Mouse (Mus musculus) lung, postnatal 0 days (tissue): ENCODE data around the gene Cutal. TPM values are rescaled to one million over a fixed set of nuclear protein-coding genes. Genes with fewer than 3 reads are reported as not detected.
A peak's percentile ranks its signal among the peaks of the same experiment; 100 is the strongest.

Source experiments
- ATAC-seq: fragments of 200-750 bp; cut with Nextera tagmentation; 2 replicates; pipeline ENCODE4 v1.8.0; 2017; ENCODE audit warnings: moderate library complexity
- DNase-seq: peaks from one replicate; pipeline ENCODE4 v3.0.0-alpha.2; 2016; ENCODE audit warnings: low spot score
- H3K27ac ChIP-seq: fragments of 300-500 bp; sonication (generic); 2 replicates; pipeline ENCODE4 v1.5.1; 2014; ENCODE audit warnings: antibody characterized with exemption, mild to moderate bottlenecking, low read length, mixed read lengths
- H3K27me3 ChIP-seq: fragments of 300-500 bp; sonication (generic); replicated peaks from 2 replicates; pipeline ENCODE4 v1.6.1; 2014; ENCODE audit warnings: low read length, mixed read lengths; ENCODE audit not compliant: insufficient read depth
- H3K36me3 ChIP-seq: fragments of 300-500 bp; sonication (generic); 2 replicates; pipeline ENCODE4 v1.6.1; 2014; ENCODE audit warnings: low read length, mixed read lengths; ENCODE audit not compliant: insufficient read depth
- H3K4me1 ChIP-seq: fragments of 300-500 bp; sonication (generic); 2 replicates; pipeline ENCODE4 v1.6.1; 2014; ENCODE audit warnings: antibody characterized with exemption, low read depth, low read length, mixed read lengths; ENCODE audit not compliant: insufficient read depth
- H3K4me2 ChIP-seq: fragments of 300-500 bp; sonication (generic); replicated peaks from 2 replicates; pipeline ENCODE4 v1.6.1; 2014; ENCODE audit warnings: low read depth, mild to moderate bottlenecking, low read length, moderate library complexity, mixed read lengths
- H3K4me3 ChIP-seq: fragments of 300-500 bp; sonication (generic); 2 replicates; pipeline ENCODE4 v1.5.1; 2014; ENCODE audit warnings: low read depth, low read length
- H3K9ac ChIP-seq: fragments of 300-500 bp; sonication (generic); replicated peaks from 2 replicates; pipeline ENCODE4 v1.6.1; 2014; ENCODE audit warnings: low read depth, mild to moderate bottlenecking
- H3K9me3 ChIP-seq: fragments of 300-500 bp; sonication (generic); 2 replicates; pipeline ENCODE4 v1.6.1; 2016; ENCODE audit warnings: low read length, mixed read lengths
- CTCF ChIP-seq: IDR thresholded peaks from 2 replicates; pipeline ENCODE4 v1.5.1; 2016; ENCODE audit warnings: antibody characterized with exemption, mild to moderate bottlenecking
- EP300 ChIP-seq: IDR thresholded peaks from 2 replicates; pipeline ENCODE4 v1.6.1; 2016; ENCODE audit warnings: antibody characterized with exemption, mild to moderate bottlenecking, control low read depth
- WGBS: fragments of 180-500 bp; shearing (Covaris S2); extraction: QIAGEN DNeasy Blood & Tissue Kit; methylation state at CpG from one replicate; pipeline ENCODE4 v1.1.7; 2014; 5-methylcytosine and 5-hydroxymethylcytosine counted together
- polyA plus RNA-seq: library from polyadenylated mRNA; unstranded; fragments of >200 nt; fragmentation: Nextera tagmentation; extraction: Ambion mirVana; gene quantifications from 2 replicates; pipeline ENCODE4 v1.2.1, GENCODE M21; 2015

Gene Cutal
- polyA plus RNA-seq, 1 experiment from 2014 or later: 5.4 TPM

DNA sequence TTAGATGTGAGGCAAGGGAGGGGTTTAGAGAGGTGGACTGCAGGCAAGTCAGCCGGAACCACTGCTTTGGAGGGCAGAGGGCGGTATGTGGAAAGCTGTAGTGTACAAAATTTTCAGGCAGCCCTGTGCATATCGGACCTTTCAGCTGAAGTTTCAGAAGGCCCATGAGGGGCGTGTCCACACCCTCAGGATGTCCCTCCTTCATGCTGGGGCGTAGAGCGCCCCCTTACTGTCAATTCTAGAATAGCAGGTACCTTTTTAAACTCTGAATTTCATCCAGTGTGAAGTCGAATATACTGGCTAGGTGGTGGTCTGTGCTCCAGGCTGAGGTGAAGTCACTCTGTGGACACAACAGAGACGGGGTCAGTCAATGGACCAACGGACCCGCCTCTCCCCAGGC, 23.6 kb downstream of the Cutal start:
- no peak overlapping the region for H3K27ac ChIP-seq
- 19% methylated on average over 10 of the region's 10 CpGs for WGBS
- H3K4me2 ChIP-seq: no peak overlapping the region
- TF ChIP-seq CTCF (peak; percentile 86), EP300 (no peak)
- no peak overlapping the region for H3K4me3 ChIP-seq
- no peaks in the 10 kb centered on the region for H3K27me3 ChIP-seq
- H3K9ac ChIP-seq: no peak overlapping the region
- ATAC-seq (peak; percentile 71), DNase-seq (peak; percentile 85)
- no peaks in the 10 kb centered on the region for H3K36me3 ChIP-seq
- H3K4me1 ChIP-seq: peaks cover 1% of the 10 kb centered on the region; the same call in 1 of the 2 replicates
- H3K9me3 ChIP-seq: no peaks in the 10 kb centered on the region

DNA sequence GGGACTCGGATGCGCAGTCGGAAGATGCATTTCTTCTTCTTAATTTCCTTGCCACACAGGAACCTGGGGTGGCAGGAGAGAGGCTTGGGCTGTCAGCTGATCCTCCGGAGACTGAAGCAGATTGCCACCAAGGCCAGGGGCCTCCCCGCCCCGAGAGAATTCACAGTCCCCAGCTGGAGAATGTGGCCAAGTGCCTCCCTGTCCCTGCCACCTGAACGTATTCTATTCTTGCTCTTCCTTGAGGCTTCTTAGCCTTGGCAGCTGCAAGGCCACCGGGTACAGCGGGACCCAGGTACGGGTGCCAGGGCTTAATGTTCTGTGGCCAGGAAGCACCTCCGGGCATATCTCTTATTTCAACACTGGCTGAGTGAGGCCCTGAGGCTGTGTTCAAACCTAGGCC, 25.5 kb downstream of the Cutal start:
- ATAC-seq (no peak), DNase-seq (no peak)
- H3K36me3 ChIP-seq: no peaks in the 10 kb centered on the region
- WGBS: 84% methylated on average over 11 of the region's 11 CpGs
- no peaks in the 10 kb centered on the region for H3K27me3 ChIP-seq
- H3K27ac ChIP-seq: no peak overlapping the region
- TF ChIP-seq EP300: no peak
- no peak for TF ChIP-seq CTCF
- no peak overlapping the region for H3K4me2 ChIP-seq
- no peaks in the 10 kb centered on the region for H3K9me3 ChIP-seq
- H3K9ac ChIP-seq: no peak overlapping the region
- H3K4me3 ChIP-seq: no peak overlapping the region
- peaks cover 11% of the 10 kb centered on the region for H3K4me1 ChIP-seq

DNA sequence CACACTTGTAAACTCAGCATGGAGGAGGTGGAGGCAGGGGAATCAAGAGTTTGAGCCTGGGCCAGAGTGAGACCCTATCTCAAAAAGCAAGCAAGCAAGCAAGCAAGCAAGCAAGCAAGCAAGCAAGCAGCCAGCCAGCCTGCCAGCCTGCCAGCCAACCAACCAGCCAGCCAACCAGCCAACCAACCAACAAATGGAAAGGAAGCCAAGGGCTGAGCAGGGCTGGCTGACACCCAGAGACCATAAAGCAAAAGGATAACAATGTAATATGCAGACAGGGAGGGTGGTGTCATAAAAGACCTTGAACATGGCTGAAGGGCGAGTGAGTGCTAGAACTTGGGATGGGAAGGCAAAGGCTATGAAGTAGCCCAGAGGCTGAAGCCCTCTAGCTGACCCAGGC, 26.2 kb downstream of the Cutal start:
- peaks cover 11% of the 10 kb centered on the region for H3K4me1 ChIP-seq
- 89% methylated on average over 1 of the region's 1 CpGs for WGBS
- ATAC-seq: no peak
- H3K27me3 ChIP-seq: no peaks in the 10 kb centered on the region
- no peak for TF ChIP-seq CTCF
- no peak for TF ChIP-seq EP300
- H3K9ac ChIP-seq: no peak overlapping the region
- H3K9me3 ChIP-seq: no peaks in the 10 kb centered on the region
- H3K27ac ChIP-seq: no peak overlapping the region
- no peak overlapping the region for H3K4me2 ChIP-seq
- no peak for DNase-seq
- H3K36me3 ChIP-seq: no peaks in the 10 kb centered on the region
- no peak overlapping the region for H3K4me3 ChIP-seq

DNA sequence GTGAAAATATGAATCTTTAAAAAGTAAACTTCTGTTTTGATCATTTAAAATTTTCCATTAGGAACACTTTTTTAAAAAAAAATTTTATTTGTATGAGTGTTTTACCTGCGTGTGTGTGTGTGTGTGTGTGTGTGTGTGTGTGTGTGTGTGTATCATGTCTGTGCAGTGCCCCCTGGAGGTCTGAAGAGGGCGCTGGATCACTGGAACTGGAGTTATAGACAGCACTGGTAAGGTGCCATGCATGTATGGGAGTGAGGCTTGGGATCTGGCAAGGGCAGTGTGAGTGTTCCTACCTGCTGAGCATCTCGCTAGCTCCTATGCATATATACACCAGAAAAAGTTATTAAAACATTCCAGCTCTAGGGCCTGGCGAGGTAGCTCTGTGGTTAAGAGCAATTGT, 27.5 kb downstream of the Cutal start:
- no peaks in the 10 kb centered on the region for H3K36me3 ChIP-seq
- peaks cover 11% of the 10 kb centered on the region for H3K4me1 ChIP-seq
- no peak for ATAC-seq
- DNase-seq: no peak
- H3K27me3 ChIP-seq: no peaks in the 10 kb centered on the region
- no peak overlapping the region for H3K9ac ChIP-seq
- 73% methylated on average over 4 of the region's 4 CpGs for WGBS
- no peak overlapping the region for H3K4me2 ChIP-seq
- no peak overlapping the region for H3K27ac ChIP-seq
- H3K9me3 ChIP-seq: no peaks in the 10 kb centered on the region
- no peak overlapping the region for H3K4me3 ChIP-seq
- TF ChIP-seq EP300 (no peak), CTCF (peak; percentile 22; the same call in 1 of the 2 replicates)

DNA sequence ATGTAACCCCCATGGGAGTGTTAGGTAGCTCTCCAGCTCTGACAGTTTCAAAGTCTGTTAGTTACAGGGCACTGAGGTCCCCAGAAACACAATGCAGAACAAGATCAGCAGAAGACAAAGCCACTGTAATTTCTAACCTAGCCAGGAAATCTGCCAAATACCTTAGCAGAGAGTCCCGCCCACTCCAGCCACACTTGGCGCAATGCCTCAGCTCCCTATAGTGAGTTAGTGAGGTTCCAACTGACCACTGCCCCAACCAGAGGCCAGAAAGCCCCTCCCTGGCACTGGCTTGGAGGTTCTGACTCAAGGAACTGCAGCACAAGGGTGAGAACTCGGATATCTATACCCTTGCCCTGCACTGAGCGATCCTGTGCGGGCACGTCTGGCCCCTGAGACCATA, 28.5 kb downstream of the Cutal start:
- Histone ChIP-seq H3K4me1 (peaks cover 14% of the 10 kb centered on the region), H3K4me3 (no peak overlapping the region), H3K27ac (peak overlapping the region; percentile 74), H3K27me3 (no peaks in the 10 kb centered on the region), H3K4me2 (no peak overlapping the region), H3K9me3 (no peaks in the 10 kb centered on the region), H3K9ac (no peak overlapping the region), H3K36me3 (no peaks in the 10 kb centered on the region)
- DNase-seq (peak; percentile 51), ATAC-seq (no peak)
- TF ChIP-seq CTCF (no peak), EP300 (no peak)
- WGBS: 71% methylated on average over 6 of the region's 6 CpGs

- Histone ChIP-seq H3K4me1 (peaks cover 14% of the 10 kb centered on the region), H3K36me3 (no peaks in the 10 kb centered on the region), H3K27me3 (no peaks in the 10 kb centered on the region), H3K27ac (peak overlapping the region; percentile 74), H3K4me3 (no peak overlapping the region), H3K9ac (no peak overlapping the region), H3K9me3 (no peaks in the 10 kb centered on the region), H3K4me2 (no peak overlapping the region)
- 80% methylated on average over 7 of the region's 7 CpGs for WGBS
- DNase-seq (no peak), ATAC-seq (no peak)
- TF ChIP-seq CTCF: no peak
- no peak for TF ChIP-seq EP300
These were observed 29.0 kb downstream of the Cutal start for GRCm38 (mm10) chr2:34903191-34903590.
